Mouse (Mus musculus) liver, adult (tissue): ENCODE data around the gene Mrpl37.

Source experiments
- GATA4 ChIP-seq: IDR thresholded peaks from 2 replicates; pipeline ENCODE4 v1.6.1; 2014; ENCODE audit warnings: mild to moderate bottlenecking, low read length; ENCODE audit not compliant: insufficient replicate concordance

The Mrpl37 gene

DNA sequence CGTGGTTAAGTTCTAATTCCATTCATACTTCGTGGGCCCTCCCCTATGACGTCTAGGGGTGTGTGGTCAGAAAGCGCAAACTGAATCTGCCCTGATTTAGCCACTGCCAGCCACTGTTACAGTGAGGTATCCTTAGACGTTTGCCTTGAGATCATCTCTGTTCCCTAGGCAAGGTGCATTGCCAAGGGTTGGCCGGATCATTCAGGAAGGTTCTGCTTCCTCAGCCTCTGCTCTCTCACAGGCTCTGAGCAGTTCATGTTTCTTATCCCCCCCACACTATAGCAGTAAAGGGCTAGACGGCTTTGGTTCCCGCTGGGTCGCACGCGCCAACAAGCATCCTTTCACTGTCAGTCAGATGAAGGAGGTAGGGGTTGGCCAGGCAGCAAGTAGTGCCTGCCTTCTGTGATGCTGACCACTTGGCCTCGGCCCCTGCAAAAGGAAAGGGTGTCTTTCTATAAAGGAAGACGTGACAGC lies 54.6 kb downstream of the Mrpl37 start:
- no peak for TF ChIP-seq GATA4

GRCm38 (mm10) chr4:107011325-107012004 lies 55.2 kb downstream of the Mrpl37 start:
- TF ChIP-seq GATA4: no peak

- TF ChIP-seq GATA4: no peak
Measured at GRCm38 (mm10) chr4:107009548-107009947, 57.1 kb downstream of the Mrpl37 start.

- no peak; the same call in 1 of the 2 replicates for TF ChIP-seq GATA4
Measured at GRCm38 (mm10) chr4:107008161-107008560, 58.5 kb downstream of the Mrpl37 start.

GRCm38 (mm10) chr4:107007359-107007758 lies 59.3 kb downstream of the Mrpl37 start:
- TF ChIP-seq GATA4: no peak

- no peak for TF ChIP-seq GATA4
Measured at GRCm38 (mm10) chr4:107006807-107007206, 59.9 kb downstream of the Mrpl37 start.

- TF ChIP-seq GATA4: no peak
Measured at GRCm38 (mm10) chr4:107006229-107006628, 60.4 kb downstream of the Mrpl37 start.
